Mouse (Mus musculus): Measurements from ENCODE around the gene Mfrp. TPM values are rescaled to one million over a fixed set of nuclear protein-coding genes. Genes with fewer than 3 reads are reported as not detected.

Gene Mfrp
- polyA plus RNA-seq, 1 experiment from 2014 or later, result 0.30 TPM

GRCm38 (mm10) chr9:44141951-44142350 lies 40.4 kb downstream of the Mfrp start:
- no peak overlapping the region for H3K27ac ChIP-seq
- no peaks in the 10 kb centered on the region for H3K9me3 ChIP-seq (replicated peaks)
- peaks cover under 1% of the 10 kb centered on the region; the same call in 1 of the 2 replicates for H3K27me3 ChIP-seq
- WGBS, result 71% methylated on average over 5 of the region's 5 CpGs
- no peak for ATAC-seq (ENCODE audit: low FRiP score)
- peaks cover 27% of the 10 kb centered on the region for H3K36me3 ChIP-seq
- no peak overlapping the region for H3K9ac ChIP-seq
- no peak overlapping the region for H3K4me2 ChIP-seq (replicated peaks)
- H3K4me1 ChIP-seq, result no peaks in the 10 kb centered on the region
- H3K4me3 ChIP-seq, result no peak overlapping the region

- 70% methylated on average over 5 of the region's 5 CpGs for WGBS
- H3K9ac ChIP-seq, result no peak overlapping the region
- H3K4me2 ChIP-seq (replicated peaks), result no peak overlapping the region
- no peaks in the 10 kb centered on the region for H3K27me3 ChIP-seq
- no peak for ATAC-seq (ENCODE audit: low FRiP score)
- no peak overlapping the region for H3K4me3 ChIP-seq
- H3K36me3 ChIP-seq, result peaks cover 27% of the 10 kb centered on the region
- no peaks in the 10 kb centered on the region for H3K4me1 ChIP-seq
- H3K27ac ChIP-seq, result no peak overlapping the region
- no peaks in the 10 kb centered on the region for H3K9me3 ChIP-seq (replicated peaks)
Measured at GRCm38 (mm10) chr9:44143421-44143820, 41.9 kb downstream of the Mfrp start.

GRCm38 (mm10) chr9:44144023-44144717 lies 42.6 kb downstream of the Mfrp start:
- H3K4me1 ChIP-seq, result no peaks in the 10 kb centered on the region
- no peak overlapping the region for H3K9ac ChIP-seq
- no peaks in the 10 kb centered on the region for H3K27me3 ChIP-seq
- no peak overlapping the region for H3K4me3 ChIP-seq
- no peak overlapping the region for H3K27ac ChIP-seq
- H3K9me3 ChIP-seq (replicated peaks), result no peaks in the 10 kb centered on the region
- ATAC-seq (ENCODE audit: low FRiP score), result no peak
- H3K36me3 ChIP-seq, result peaks cover 33% of the 10 kb centered on the region
- no peak overlapping the region for H3K4me2 ChIP-seq (replicated peaks)
- 27% methylated on average over 7 of the region's 8 CpGs for WGBS

GRCm38 (mm10) chr9:44144718-44145060 lies 43.2 kb downstream of the Mfrp start:
- H3K9me3 ChIP-seq (replicated peaks), result no peaks in the 10 kb centered on the region
- H3K4me3 ChIP-seq, result no peak overlapping the region
- H3K36me3 ChIP-seq, result peaks cover 38% of the 10 kb centered on the region
- no peak overlapping the region for H3K4me2 ChIP-seq (replicated peaks)
- no peak for ATAC-seq (ENCODE audit: low FRiP score)
- no peaks in the 10 kb centered on the region for H3K27me3 ChIP-seq
- no peaks in the 10 kb centered on the region for H3K4me1 ChIP-seq
- no peak overlapping the region for H3K27ac ChIP-seq
- no peak overlapping the region for H3K9ac ChIP-seq

- Histone ChIP-seq H3K36me3 (peaks cover 52% of the 10 kb centered on the region), H3K4me1 (no peaks in the 10 kb centered on the region), H3K27me3 (no peaks in the 10 kb centered on the region), H3K9me3 (replicated peaks) (no peaks in the 10 kb centered on the region), H3K4me2 (replicated peaks) (no peak overlapping the region), H3K9ac (no peak overlapping the region), H3K27ac (no peak overlapping the region), H3K4me3 (no peak overlapping the region)
- 74% methylated on average over 3 of the region's 3 CpGs for WGBS
- ATAC-seq (ENCODE audit: low FRiP score), result no peak
Measured at GRCm38 (mm10) chr9:44147290-44147689, 45.8 kb downstream of the Mfrp start.

Other genes starting within 250 kb of the Mfrp start
- not detected in 2 replicates for gene Thy1, start 58.3 kb upstream of the Mfrp start, polyA plus RNA-seq (2016; fragmentation: Nextera tagmentation; extraction: Ambion mirVana)
- gene Usp2, start 34.7 kb upstream of the Mfrp start, polyA plus RNA-seq (2016; fragmentation: Nextera tagmentation; extraction: Ambion mirVana), result 11.5 and 14.2 TPM in 2 replicates
- 1.4 and 1.8 TPM in 2 replicates for gene C1qtnf5, start 5.5 kb downstream of the Mfrp start, polyA plus RNA-seq (2016; fragmentation: Nextera tagmentation; extraction: Ambion mirVana)
- 0.26 and 0.30 TPM in 2 replicates for gene Gm49380, start 11.8 kb downstream of the Mfrp start, polyA plus RNA-seq (2016; fragmentation: Nextera tagmentation; extraction: Ambion mirVana)
- 57.1 and 61.4 TPM in 2 replicates for gene Rnf26, start 11.8 kb downstream of the Mfrp start, polyA plus RNA-seq (2016; fragmentation: Nextera tagmentation; extraction: Ambion mirVana)
- gene Mcam, start 32.7 kb downstream of the Mfrp start, polyA plus RNA-seq (2016; fragmentation: Nextera tagmentation; extraction: Ambion mirVana), result 14.5 and 15.4 TPM in 2 replicates
- 26.2 and 30.5 TPM in 2 replicates for gene Cbl, start 132.3 kb downstream of the Mfrp start, polyA plus RNA-seq (2016; fragmentation: Nextera tagmentation; extraction: Ambion mirVana)
- not detected in 2 replicates for gene Ccdc153, start 138.9 kb downstream of the Mfrp start, polyA plus RNA-seq (2016; fragmentation: Nextera tagmentation; extraction: Ambion mirVana)
- 0.15 TPM in 1 of 2 replicates, not detected in the other for gene Pdzd3, start 149.7 kb downstream of the Mfrp start, polyA plus RNA-seq (2016; fragmentation: Nextera tagmentation; extraction: Ambion mirVana)
- 5.1 and 5.6 TPM in 2 replicates for gene Nlrx1, start 166.9 kb downstream of the Mfrp start, polyA plus RNA-seq (2016; fragmentation: Nextera tagmentation; extraction: Ambion mirVana)
- 12.9 and 13.5 TPM in 2 replicates for gene Abcg4, start 186.9 kb downstream of the Mfrp start, polyA plus RNA-seq (2016; fragmentation: Nextera tagmentation; extraction: Ambion mirVana)
- gene Hinfp, start 203.9 kb downstream of the Mfrp start, polyA plus RNA-seq (2016; fragmentation: Nextera tagmentation; extraction: Ambion mirVana), result 28.9 and 32.5 TPM in 2 replicates
- gene C2cd2l, start 218.6 kb downstream of the Mfrp start, polyA plus RNA-seq (2016; fragmentation: Nextera tagmentation; extraction: Ambion mirVana), result 20.2 and 22.2 TPM in 2 replicates
- gene Dpagt1, start 224.3 kb downstream of the Mfrp start, polyA plus RNA-seq (2016; fragmentation: Nextera tagmentation; extraction: Ambion mirVana), result 37.3 and 41.3 TPM in 2 replicates
- 273 and 290 TPM in 2 replicates for gene H2afx, start 233.0 kb downstream of the Mfrp start, polyA plus RNA-seq (2016; fragmentation: Nextera tagmentation; extraction: Ambion mirVana)
- 99.4 and 103 TPM in 2 replicates for gene Hmbs, start 242.5 kb downstream of the Mfrp start, polyA plus RNA-seq (2016; fragmentation: Nextera tagmentation; extraction: Ambion mirVana)

All from hindbrain, embryonic 12.5 days (tissue).